Mouse (Mus musculus) liver, adult 2 months (tissue): ENCODE measurements around the gene Fmo2. TPM values are rescaled to one million over a fixed set of nuclear protein-coding genes. Genes with fewer than 3 reads are reported as not detected.

Experiments
- DNase-seq: peaks from one replicate; pipeline ENCODE4 v3.0.0-alpha.2; 2011; ENCODE audit warnings: low read depth, low spot score; ENCODE audit errors: extremely low read depth
- H3K27ac ChIP-seq: fragments of 200-500 bp; replicated peaks from 2 replicates; pipeline ENCODE4 v1.5.1; 2012; ENCODE audit warnings: low read depth, mild to moderate bottlenecking, control low read depth, inconsistent platforms, low read length; ENCODE audit not compliant: insufficient read depth
- H3K27me3 ChIP-seq: fragments of 200-500 bp; 2 replicates; pipeline ENCODE4 v1.6.1; 2012; ENCODE audit warnings: mild to moderate bottlenecking, moderate library complexity, low read length, inconsistent platforms; ENCODE audit not compliant: control insufficient read depth, insufficient read depth
- H3K36me3 ChIP-seq: fragments of 200-500 bp; 2 replicates; pipeline ENCODE4 v1.6.1; 2012; ENCODE audit warnings: low read length, inconsistent platforms; ENCODE audit not compliant: control insufficient read depth, insufficient read depth
- H3K4me1 ChIP-seq: fragments of 200-500 bp; 2 replicates; pipeline ENCODE4 v1.6.1; 2011; ENCODE audit warnings: low read length; ENCODE audit not compliant: control insufficient read depth, insufficient read depth
- H3K4me3 ChIP-seq: fragments of 200-500 bp; 2 replicates; pipeline ENCODE4 v1.5.1; 2011; ENCODE audit warnings: low read depth, mild to moderate bottlenecking, control low read depth, low read length, moderate library complexity; ENCODE audit not compliant: insufficient read depth
- H3K79me2 ChIP-seq: fragments of 200-500 bp; 2 replicates; pipeline ENCODE4 v1.6.1; 2012; ENCODE audit warnings: inconsistent platforms, mild to moderate bottlenecking, low read length, moderate library complexity; ENCODE audit not compliant: control insufficient read depth, insufficient read depth
- H3K9ac ChIP-seq: fragments of 200-500 bp; 2 replicates; pipeline ENCODE4 v1.6.1; 2012; ENCODE audit warnings: low read depth, mild to moderate bottlenecking, control low read depth, inconsistent platforms, low read length
- CTCF ChIP-seq: fragments of 200-500 bp; IDR thresholded peaks from 2 replicates; pipeline ENCODE4 v1.5.1; 2011; ENCODE audit warnings: low read depth, low read length, control low read depth
- POLR2A ChIP-seq: fragments of 200-500 bp; IDR thresholded peaks from 2 replicates; pipeline ENCODE4 v1.6.1; 2011; ENCODE audit warnings: low read length, control low read depth; ENCODE audit not compliant: insufficient read depth; ENCODE audit errors: extremely low read depth
- WGBS: fragments of 180-500 bp; shearing (Covaris S2); methylation state at CpG from one replicate; pipeline ENCODE4 v1.1.7; 2018; 5-methylcytosine and 5-hydroxymethylcytosine counted together
- polyA plus RNA-seq: library from polyadenylated mRNA; depleted of rRNA; stranded (reverse); fragments of >200 nt; gene quantifications from 2 replicates; pipeline ENCODE4 v1.2.3, GENCODE M21; 2012
- total RNA-seq: library from RNA; depleted of rRNA; stranded (reverse); fragments of >200 nt; gene quantifications from 2 replicates; pipeline ENCODE4 v1.2.3, GENCODE M21; 2014

The Fmo2 gene
- total and polyA plus RNA-seq, 2 experiments = 7.8 to 52.6 TPM

- H3K27ac ChIP-seq = peak overlapping the region; percentile 68
- H3K79me2 ChIP-seq = peaks cover 7% of the 10 kb centered on the region; the same call in 1 of the 2 replicates
- DNase-seq = peak; percentile 65
- peaks cover 46% of the 10 kb centered on the region for H3K4me1 ChIP-seq
- H3K27me3 ChIP-seq = no peaks in the 10 kb centered on the region
- peak overlapping the region; percentile 60 for H3K9ac ChIP-seq
- no peak for TF ChIP-seq POLR2A
- no peak for TF ChIP-seq CTCF
- WGBS = 45% methylated on average over 18 of the region's 18 CpGs
- peaks cover 18% of the 10 kb centered on the region; the same call in 1 of the 2 replicates for H3K36me3 ChIP-seq
- H3K4me3 ChIP-seq = peak overlapping the region; percentile 35
Measured at GRCm38 (mm10) chr1:162857766-162858747, 40.5 kb downstream of the Fmo2 start.

GRCm38 (mm10) chr1:162853812-162854482, 44.6 kb downstream of the Fmo2 start:
- H3K27ac ChIP-seq = peak overlapping the region; percentile 93
- peaks cover 28% of the 10 kb centered on the region for H3K4me1 ChIP-seq
- H3K79me2 ChIP-seq = peaks cover 6% of the 10 kb centered on the region; the same call in 1 of the 2 replicates
- H3K4me3 ChIP-seq = no peak overlapping the region
- peaks cover 42% of the 10 kb centered on the region for H3K36me3 ChIP-seq
- H3K9ac ChIP-seq = peak overlapping the region; percentile 50; the same call in 1 of the 2 replicates
- no peaks in the 10 kb centered on the region for H3K27me3 ChIP-seq
- no peak for TF ChIP-seq CTCF
- no peak for TF ChIP-seq POLR2A
- WGBS = 23% methylated on average over 3 of the region's 3 CpGs
- DNase-seq = peak; percentile 95

DNA sequence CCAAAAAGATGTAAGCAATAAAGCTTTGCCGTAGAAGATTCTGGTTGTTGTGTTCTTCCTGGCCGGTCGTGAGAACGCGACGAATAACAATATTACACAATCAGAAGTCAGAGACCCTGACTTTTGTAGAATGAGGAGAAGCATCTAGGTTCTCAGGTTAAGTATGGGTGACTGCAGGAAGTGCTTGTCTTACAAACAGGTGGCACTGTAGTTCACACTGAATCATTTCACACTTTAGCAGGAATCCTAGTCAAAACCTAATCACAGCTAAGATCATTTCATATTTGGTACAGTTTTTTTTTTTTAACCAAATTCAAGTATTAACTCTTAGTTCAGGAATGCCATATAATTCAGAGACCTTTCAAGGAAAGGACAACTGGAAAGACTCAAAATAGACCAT, 51.0 kb downstream of the Fmo2 start:
- Histone ChIP-seq H3K9ac (no peak overlapping the region), H3K4me3 (no peak overlapping the region), H3K27ac (no peak overlapping the region), H3K36me3 (peaks cover 34% of the 10 kb centered on the region), H3K4me1 (peaks cover 2% of the 10 kb centered on the region), H3K79me2 (peaks cover 2% of the 10 kb centered on the region; the same call in 1 of the 2 replicates), H3K27me3 (no peaks in the 10 kb centered on the region)
- no peak for TF ChIP-seq CTCF
- no peak for TF ChIP-seq POLR2A
- no peak for DNase-seq
- WGBS = 98% methylated on average over 6 of the region's 6 CpGs

- no peaks in the 10 kb centered on the region for H3K79me2 ChIP-seq
Measured at GRCm38 (mm10) chr1:162840211-162840610, 58.3 kb downstream of the Fmo2 start.

GRCm38 (mm10) chr1:162838976-162839375, 59.5 kb downstream of the Fmo2 start:
- WGBS = 85% methylated on average over 6 of the region's 6 CpGs
- Histone ChIP-seq H3K79me2 (no peaks in the 10 kb centered on the region), H3K27me3 (no peaks in the 10 kb centered on the region), H3K36me3 (peaks cover 41% of the 10 kb centered on the region), H3K27ac (no peak overlapping the region), H3K4me3 (no peak overlapping the region), H3K9ac (no peak overlapping the region), H3K4me1 (peaks cover 3% of the 10 kb centered on the region; the same call in 1 of the 2 replicates)
- DNase-seq = no peak
- TF ChIP-seq POLR2A (no peak), CTCF (no peak)

More at GRCm38 (mm10) chr1:162840211-162840610, 58.3 kb downstream of the Fmo2 start:
- H3K9ac ChIP-seq = no peak overlapping the region
- peaks cover 3% of the 10 kb centered on the region; the same call in 1 of the 2 replicates for H3K4me1 ChIP-seq
- peak overlapping the region; percentile 36; the same call in 1 of the 2 replicates for H3K27ac ChIP-seq
- peaks cover 31% of the 10 kb centered on the region for H3K36me3 ChIP-seq
- H3K4me3 ChIP-seq = no peak overlapping the region
- no peak for TF ChIP-seq POLR2A
- no peaks in the 10 kb centered on the region for H3K27me3 ChIP-seq
- DNase-seq = peak; percentile 96
- WGBS = 46% methylated on average over 9 of the region's 9 CpGs
